Mouse (Mus musculus) liver, postnatal 0 days (tissue): ENCODE measurements around the gene Khdrbs1.

ENCODE experiments used
- CTCF ChIP-seq: sonication (generic); IDR thresholded peaks from 2 replicates; pipeline ENCODE4 v1.5.1; 2016; ENCODE audit warnings: antibody characterized with exemption, low read depth
- EP300 ChIP-seq: IDR thresholded peaks from 2 replicates; pipeline ENCODE4 v1.6.1; 2016; ENCODE audit warnings: antibody characterized with exemption, low read depth, mild to moderate bottlenecking

DNA sequence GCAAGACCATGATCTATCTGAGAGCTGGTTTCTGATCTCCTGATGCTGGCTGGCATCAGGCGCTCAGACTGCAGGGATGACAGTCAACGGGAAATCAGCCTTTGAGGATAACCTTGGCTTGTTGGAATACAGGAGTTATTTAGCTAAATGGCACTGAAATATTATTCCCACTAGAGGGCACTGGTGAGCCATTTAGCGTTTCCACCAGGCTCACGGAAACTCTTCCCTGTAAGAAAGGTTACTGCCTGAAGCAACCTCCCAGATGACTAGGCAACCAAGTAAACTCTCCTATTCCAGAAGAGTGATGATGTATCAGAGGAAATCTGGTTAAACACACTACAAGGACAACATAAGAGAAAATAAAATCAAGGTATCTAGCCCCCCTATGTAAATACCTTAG, 43.1 kb upstream of the Khdrbs1 start:
- TF ChIP-seq CTCF (peak; percentile 95), EP300 (no peak)
